Mouse (Mus musculus) MEL (cell line): ENCODE results near the gene Arf6. TPM values are rescaled to one million over a fixed set of nuclear protein-coding genes. Genes with fewer than 3 reads are reported as not detected.

Experiments
- DNase-seq: peaks from one replicate; pipeline ENCODE4 v3.0.0; 2011; ENCODE audit warnings: low read depth, low spot score
- H3K27ac ChIP-seq: 2 replicates; pipeline ENCODE4 v1.5.1; 2012; ENCODE audit warnings: low read depth, mild to moderate bottlenecking, control low read depth, low read length, moderate library complexity; ENCODE audit not compliant: control insufficient read depth
- H3K27me3 ChIP-seq, 2 experiments: fragments of 150-350 bp in 1 of 2; sonication (generic) in 1 of 2; 2 replicates each; pipeline ENCODE4 v1.6.1; 2012; ENCODE audit warnings: low read length in 2 of 2, mild to moderate bottlenecking in 2 of 2, improper control_type of control experiment in 1 of 2, moderate library complexity in 1 of 2; ENCODE audit not compliant: insufficient read depth in 2 of 2, control insufficient read depth in 1 of 2
- H3K36me3 ChIP-seq, 2 experiments: 2 replicates each; pipeline ENCODE4 v1.6.1; 2012 to 2014; ENCODE audit warnings: low read length in 2 of 2, improper control_type of control experiment in 1 of 2, inconsistent platforms in 1 of 2, mild to moderate bottlenecking in 1 of 2; ENCODE audit not compliant: insufficient read depth in 2 of 2, control insufficient read depth in 1 of 2
- H3K4me1 ChIP-seq, 2 experiments: fragments of 150-350 bp in 1 of 2; sonication (generic) in 1 of 2; 2 replicates each; pipeline ENCODE4 v1.6.1; 2012; ENCODE audit warnings: low read length in 2 of 2, improper control_type of control experiment in 1 of 2, mild to moderate bottlenecking in 1 of 2; ENCODE audit not compliant: insufficient read depth in 2 of 2, control insufficient read depth in 1 of 2
- H3K4me3 ChIP-seq, 2 experiments: fragments of 150-350 bp in 1 of 2; sonication (generic) in 1 of 2; 2 replicates each; pipeline ENCODE4 v1.5.1; 2012; ENCODE audit warnings: low read depth in 2 of 2, low read length in 2 of 2, mild to moderate bottlenecking in 2 of 2, moderate library complexity in 2 of 2, control low read depth in 1 of 2, improper control_type of control experiment in 1 of 2; ENCODE audit not compliant: control insufficient read depth in 1 of 2, insufficient read depth in 1 of 2
- H3K79me2 ChIP-seq: 2 replicates; pipeline ENCODE4 v1.6.1; 2012; ENCODE audit warnings: mild to moderate bottlenecking, low read length, moderate library complexity; ENCODE audit not compliant: control insufficient read depth, poor library complexity, insufficient read depth
- H3K9ac ChIP-seq: 2 replicates; pipeline ENCODE4 v1.6.1; 2012; ENCODE audit warnings: low read depth, mild to moderate bottlenecking, control low read depth, low read length, moderate library complexity; ENCODE audit not compliant: control insufficient read depth, poor library complexity, severe bottlenecking
- H3K9me3 ChIP-seq: fragments of 150-350 bp; sonication (generic); replicated peaks from 2 replicates; pipeline ENCODE4 v1.6.1; 2012; ENCODE audit warnings: mild to moderate bottlenecking, low read length, improper control_type of control experiment, moderate library complexity; ENCODE audit not compliant: insufficient read depth
- BHLHE40 ChIP-seq: IDR thresholded peaks from 2 replicates; pipeline ENCODE4 v1.6.1; 2012; ENCODE audit warnings: low read depth, mild to moderate bottlenecking, inconsistent platforms, low read length, improper control_type of control experiment, borderline replicate concordance
- CHD1 ChIP-seq: IDR thresholded peaks from 2 replicates; pipeline ENCODE4 v1.6.1; 2012; ENCODE audit warnings: low read depth, mild to moderate bottlenecking, inconsistent platforms, low read length, improper control_type of control experiment
- CTCF ChIP-seq, 3 experiments: IDR thresholded peaks in 2 of 3; conservative IDR thresholded peaks in 1 of 3; 2 replicates each; pipeline ENCODE4 v1.5.1; 2011 to 2012; ENCODE audit warnings: low read length in 3 of 3, low read depth in 2 of 3, mild to moderate bottlenecking in 2 of 3, improper control_type of control experiment in 1 of 3, inconsistent platforms in 1 of 3, mixed read lengths in 1 of 3, moderate library complexity in 1 of 3; ENCODE audit not compliant: control insufficient read depth in 1 of 3, insufficient read depth in 1 of 3, poor library complexity in 1 of 3, severe bottlenecking in 1 of 3
- EP300 ChIP-seq, 2 experiments: IDR thresholded peaks; 2 replicates each; pipeline ENCODE4 v1.6.1; 2011; ENCODE audit warnings: improper control_type of control experiment in 2 of 2, low read length in 2 of 2, low read depth in 1 of 2, mild to moderate bottlenecking in 1 of 2
- ETS1 ChIP-seq: IDR thresholded peaks from 2 replicates; pipeline ENCODE4 v1.6.1; 2012; ENCODE audit warnings: low read depth, mild to moderate bottlenecking, inconsistent platforms, low read length, improper control_type of control experiment, moderate library complexity
- GABPA ChIP-seq: IDR thresholded peaks from 2 replicates; pipeline ENCODE4 v1.6.1; 2012; ENCODE audit warnings: low read depth, mild to moderate bottlenecking, inconsistent platforms, low read length, improper control_type of control experiment, moderate library complexity
- GATA1 ChIP-seq: IDR thresholded peaks from 2 replicates; pipeline ENCODE4 v1.6.1; 2011; ENCODE audit warnings: low read depth, low read length, improper control_type of control experiment
- KAT2A ChIP-seq: conservative IDR thresholded peaks from 2 replicates; pipeline ENCODE4 v1.6.1; 2012; ENCODE audit warnings: low read depth, low read length, improper control_type of control experiment, inconsistent platforms
- MAFK ChIP-seq: IDR thresholded peaks from 2 replicates; pipeline ENCODE4 v1.6.1; 2011; ENCODE audit warnings: low read depth, mild to moderate bottlenecking, low read length, improper control_type of control experiment, borderline replicate concordance
- MAX ChIP-seq: IDR thresholded peaks from 2 replicates; pipeline ENCODE4 v1.6.1; 2011; ENCODE audit warnings: low read length, improper control_type of control experiment
- MAZ ChIP-seq: IDR thresholded peaks from 2 replicates; pipeline ENCODE4 v1.6.1; 2012; ENCODE audit warnings: low read depth, mild to moderate bottlenecking, inconsistent platforms, low read length, improper control_type of control experiment
- MEF2A ChIP-seq: IDR thresholded peaks from 2 replicates; pipeline ENCODE4 v1.6.1; 2014; ENCODE audit warnings: low read depth, mild to moderate bottlenecking, inconsistent platforms, low read length, improper control_type of control experiment; ENCODE audit not compliant: poor library complexity, insufficient replicate concordance, severe bottlenecking; ENCODE audit errors: extremely low read depth
- MXI1 ChIP-seq: IDR thresholded peaks from 2 replicates; pipeline ENCODE4 v1.6.1; 2011; ENCODE audit warnings: mild to moderate bottlenecking, low read depth, low read length, improper control_type of control experiment
- MYC ChIP-seq: IDR thresholded peaks from 2 replicates; pipeline ENCODE4 v1.6.1; 2011; ENCODE audit warnings: low read depth, mild to moderate bottlenecking, low read length, improper control_type of control experiment, moderate library complexity
- NELFE ChIP-seq: IDR thresholded peaks from 2 replicates; pipeline ENCODE4 v1.6.1; 2011; ENCODE audit warnings: low read depth, low read length, improper control_type of control experiment
- NRF1 ChIP-seq: IDR thresholded peaks from 2 replicates; pipeline ENCODE4 v1.6.1; 2014; ENCODE audit warnings: low read depth, mild to moderate bottlenecking, inconsistent platforms, low read length, improper control_type of control experiment, moderate library complexity; ENCODE audit not compliant: poor library complexity, insufficient read depth, severe bottlenecking
- POLR2AphosphoS2 ChIP-seq: IDR thresholded peaks from 2 replicates; pipeline ENCODE4 v1.6.1; 2011; ENCODE audit warnings: low read length, improper control_type of control experiment
- POLR2AphosphoS5 ChIP-seq: IDR thresholded peaks from 2 replicates; pipeline ENCODE4 v1.6.1; 2012; ENCODE audit warnings: low read depth, borderline replicate concordance, mild to moderate bottlenecking, inconsistent platforms, low read length, moderate library complexity, mixed read lengths
- RAD21 ChIP-seq: IDR thresholded peaks from 2 replicates; pipeline ENCODE4 v1.6.1; 2011; ENCODE audit warnings: mild to moderate bottlenecking, low read depth, low read length, improper control_type of control experiment
- RCOR1 ChIP-seq: IDR thresholded peaks from 2 replicates; pipeline ENCODE4 v1.6.1; 2012; ENCODE audit warnings: low read depth, mild to moderate bottlenecking, inconsistent platforms, low read length, improper control_type of control experiment
- SIN3A ChIP-seq: IDR thresholded peaks from 2 replicates; pipeline ENCODE4 v1.6.1; 2012; ENCODE audit warnings: low read length, improper control_type of control experiment, inconsistent platforms
- TCF12 ChIP-seq: IDR thresholded peaks from 2 replicates; pipeline ENCODE4 v1.6.1; 2014; ENCODE audit warnings: low read depth, mild to moderate bottlenecking, inconsistent platforms, low read length, improper control_type of control experiment, moderate library complexity
- USF1 ChIP-seq: IDR thresholded peaks from 2 replicates; pipeline ENCODE4 v1.6.1; 2014; ENCODE audit warnings: low read depth, mild to moderate bottlenecking, inconsistent platforms, low read length, improper control_type of control experiment, moderate library complexity
- USF2 ChIP-seq, 2 experiments: IDR thresholded peaks; 2 replicates each; pipeline ENCODE4 v1.6.1; 2011 to 2012; ENCODE audit warnings: improper control_type of control experiment in 2 of 2, low read length in 2 of 2, borderline replicate concordance in 1 of 2, inconsistent platforms in 1 of 2, low read depth in 1 of 2, mild to moderate bottlenecking in 1 of 2; ENCODE audit not compliant: insufficient read depth in 1 of 2
- ZMIZ1 ChIP-seq: IDR thresholded peaks from 2 replicates; pipeline ENCODE4 v1.6.1; 2012; ENCODE audit warnings: low read depth, mild to moderate bottlenecking, inconsistent platforms, low read length, improper control_type of control experiment, moderate library complexity
- polyA plus RNA-seq, 2 experiments: library from polyadenylated mRNA; stranded (reverse) in 1 of 2; unstranded in 1 of 2; fragments of >175 nt in 1 of 2; fragments of >200 nt in 1 of 2; gene quantifications; 2 replicates each; pipeline versions ENCODE4 v1.2.1 to v1.2.4; 2012; ENCODE audit warnings: low replicate concordance in 2 of 2, low read depth in 1 of 2; ENCODE audit not compliant: insufficient read length in 2 of 2, insufficient read depth in 1 of 2, missing spikeins in 1 of 2
- total RNA-seq: library from RNA; depleted of rRNA; stranded (reverse); fragments of 300-350 nt; gene quantifications from 2 replicates; pipeline ENCODE4 v1.2.3, GENCODE M21; 2012

Gene Arf6
- total and polyA plus RNA-seq, 3 experiments = 140 to 192 (median 181) TPM

- Histone ChIP-seq H3K79me2 (no peaks in the 10 kb centered on the region; the same call in 1 of the 2 replicates), H3K4me1 (peaks cover 10 to 37% of the 10 kb centered on the region in 2 experiments), H3K27me3 (no peaks in the 10 kb centered on the region), H3K4me3 (no peak overlapping the region), H3K9ac (peak overlapping the region; percentile 19; the same call in 1 of the 2 replicates), H3K9me3 (no peaks in the 10 kb centered on the region), H3K27ac (peak overlapping the region; percentile 58), H3K36me3 (peaks cover 0 to 35% of the 10 kb centered on the region in 2 experiments; a peak in 2 of 4 replicates)
- TF ChIP-seq USF2 (IDR thresholded peaks at IDR 0.05; ENCODE audit: borderline replicate concordance in 1 of 2, insufficient read depth in 1 of 2, low read depth in 1 of 2, low read length in 2 of 2) (no peak), MEF2A (no peak), MXI1 (no peak; the same call in 1 of the 2 replicates), BHLHE40 (no peak), POLR2AphosphoS5 (no peak), SIN3A (peak; percentile 54), GATA1 (peak; percentile 91), CTCF (IDR thresholded peaks at IDR 0.05 in 2 of 3, conservative IDR thresholded peaks at IDR 0.05 in 1 of 3; ENCODE audit: control insufficient read depth in 1 of 3, insufficient read depth in 1 of 3, low read depth in 2 of 3, low read length in 3 of 3, poor library complexity in 1 of 3, severe bottlenecking in 1 of 3) (no peak), MAFK (no peak), KAT2A (no peak), NRF1 (no peak), ETS1 (peak; percentile 47; the same call in 1 of the 2 replicates), ZMIZ1 (0 out of 2 replicates have a peak, but pooled peaks have one; percentile 29), MYC (no peak), MAX (no peak), POLR2AphosphoS2 (no peak), RCOR1 (peak; percentile 42; the same call in 1 of the 2 replicates), RAD21 (no peak), MAZ (no peak), USF1 (no peak), NELFE (no peak), TCF12 (peak; percentile 15; the same call in 1 of the 2 replicates), GABPA (no peak), EP300 (IDR thresholded peaks at IDR 0.05; ENCODE audit: low read depth in 1 of 2, low read length in 2 of 2) (peak; percentile 58 to 79), CHD1 (no peak)
- DNase-seq = peak; percentile 42
These were observed 10.9 kb downstream of the Arf6 start for GRCm38 (mm10) chr12:69382880-69383279.
